Mouse (Mus musculus) T-helper 2 cell (primary cell): ENCODE data around the gene Krtap27-1.

ENCODE experiments used
- in situ Hi-C: fragments of 300-600 bp; cut with MboI, MseI; formaldehyde crosslinking; loops from one replicate; pipeline ENCODE4 v1.15.1; 2025; ENCODE audit warnings: high pct_unique_total_duplicates

The Krtap27-1 gene

GRCm38 (mm10) chr16:88671571-88671970 lies at the start of gene Krtap27-1:
TSS of gene Krtap27-1 (minus strand) at chr16:88671671.
- in situ Hi-C loops = no loop called here

DNA sequence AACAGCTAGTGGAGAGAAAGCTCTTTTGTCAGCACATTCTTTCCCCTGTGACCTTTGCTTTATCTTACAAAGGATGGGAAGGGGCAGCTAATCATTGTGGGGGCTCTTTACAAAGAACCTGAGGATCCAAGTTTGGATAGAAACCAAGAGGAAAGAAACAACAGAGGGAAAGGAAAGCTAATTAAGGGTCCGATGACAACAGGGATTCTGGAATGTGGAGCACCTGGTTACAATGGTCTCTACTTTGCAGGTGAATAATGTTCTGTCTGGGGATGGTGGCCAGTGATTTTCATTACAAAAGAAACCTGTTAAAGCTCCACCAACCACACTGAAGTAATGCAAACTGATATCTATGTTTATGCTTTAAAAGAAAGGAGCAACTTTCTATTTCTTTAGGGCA lies 48.6 kb upstream of the Krtap27-1 start:
- in situ Hi-C loops = no loop called here

- in situ Hi-C loops = no loop called here
These were observed 45.1 kb upstream of the Krtap27-1 start for GRCm38 (mm10) chr16:88716549-88716948.

GRCm38 (mm10) chr16:88711245-88711644 lies 39.8 kb upstream of the Krtap27-1 start:
- in situ Hi-C loops = no loop called here

DNA sequence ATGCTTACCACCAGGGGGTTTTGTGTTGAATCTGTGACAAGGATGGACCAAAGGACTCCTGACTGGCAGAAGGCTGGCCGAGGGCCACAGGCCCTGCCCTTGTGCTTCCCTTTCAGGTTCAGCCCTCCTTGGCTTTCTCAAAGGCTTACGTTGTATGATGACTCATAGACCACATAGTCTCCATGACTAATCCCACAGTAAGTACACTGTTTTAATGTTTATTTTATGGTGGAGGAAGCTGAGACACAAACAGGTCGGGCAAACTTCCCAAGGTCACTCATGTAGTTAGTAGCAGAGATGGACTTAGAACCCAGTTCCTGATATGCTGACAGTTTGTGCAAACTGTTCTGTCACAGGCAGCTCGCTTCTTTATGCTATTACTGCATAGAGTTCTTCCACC lies 39.3 kb upstream of the Krtap27-1 start:
- in situ Hi-C loops = no loop called here

DNA sequence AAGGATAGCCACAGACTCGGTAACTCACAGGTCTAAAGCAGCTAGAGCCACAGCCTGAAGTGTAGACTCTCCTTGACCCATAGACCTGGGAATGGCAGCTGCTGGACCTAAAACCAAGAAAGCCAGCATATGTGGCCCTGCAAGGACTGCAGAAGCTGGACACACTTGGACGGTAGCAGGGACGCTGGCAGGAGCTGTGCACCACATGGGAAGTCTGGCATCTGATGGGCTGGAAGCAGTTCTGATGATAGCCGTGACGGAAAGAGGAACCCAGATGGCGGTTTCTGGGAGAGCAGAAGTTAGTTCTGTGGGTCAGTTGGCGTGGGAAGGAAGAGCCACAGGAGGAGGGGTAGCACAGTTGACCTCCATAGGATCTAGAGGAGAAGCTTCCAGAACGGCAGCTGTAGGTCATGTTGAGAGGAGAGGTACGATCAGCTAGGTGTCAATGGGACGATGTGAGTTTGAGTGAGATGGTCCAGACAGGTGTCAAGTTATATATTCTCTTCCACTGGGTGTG lies 36.1 kb upstream of the Krtap27-1 start, which contains the start of gene 2310061N02Rik:
2310061N02Rik (minus strand) TSS at position 467 of the 517 bp plus-strand sequence.
- in situ Hi-C loops = no loop called here

DNA sequence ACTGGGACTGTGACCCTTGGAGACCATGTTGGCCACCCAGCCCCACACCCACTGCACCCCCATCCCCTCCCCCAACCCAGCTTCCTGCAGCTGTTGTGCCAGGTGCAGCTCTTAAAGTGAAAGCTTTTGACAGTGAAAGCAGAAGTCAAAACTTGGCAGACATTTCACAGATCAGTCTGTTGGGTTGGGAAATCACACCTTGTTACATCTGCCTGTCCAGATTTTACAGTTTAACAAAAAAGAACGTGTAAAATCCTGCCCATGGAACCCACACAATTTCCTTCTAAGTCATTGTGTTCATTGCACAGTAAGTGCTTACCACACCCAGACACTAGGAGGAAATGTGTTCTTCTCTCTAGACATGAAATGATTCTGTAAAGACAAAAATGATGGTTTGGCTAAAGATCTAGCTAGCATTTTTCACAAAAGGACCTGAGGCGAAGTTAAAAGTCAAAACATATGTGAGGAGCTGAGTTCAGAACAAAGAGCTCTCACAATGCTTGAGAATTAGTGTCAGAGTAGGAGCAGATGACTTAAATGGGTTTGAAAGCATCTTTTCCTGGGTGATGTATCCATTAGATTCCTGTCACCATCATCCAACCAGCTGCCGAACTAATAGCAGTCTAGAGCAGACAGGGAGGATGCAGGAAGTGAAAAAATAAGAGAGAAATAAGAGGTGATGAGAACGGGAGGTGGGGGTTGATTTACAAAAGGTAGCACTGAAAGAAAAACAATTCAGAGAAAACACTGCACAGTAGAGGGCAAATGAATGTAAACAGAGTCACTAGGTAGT lies 29.8 kb upstream of the Krtap27-1 start:
- in situ Hi-C loops = no loop called here

GRCm38 (mm10) chr16:88696256-88696655 lies 24.8 kb upstream of the Krtap27-1 start:
- in situ Hi-C loops = no loop called here

DNA sequence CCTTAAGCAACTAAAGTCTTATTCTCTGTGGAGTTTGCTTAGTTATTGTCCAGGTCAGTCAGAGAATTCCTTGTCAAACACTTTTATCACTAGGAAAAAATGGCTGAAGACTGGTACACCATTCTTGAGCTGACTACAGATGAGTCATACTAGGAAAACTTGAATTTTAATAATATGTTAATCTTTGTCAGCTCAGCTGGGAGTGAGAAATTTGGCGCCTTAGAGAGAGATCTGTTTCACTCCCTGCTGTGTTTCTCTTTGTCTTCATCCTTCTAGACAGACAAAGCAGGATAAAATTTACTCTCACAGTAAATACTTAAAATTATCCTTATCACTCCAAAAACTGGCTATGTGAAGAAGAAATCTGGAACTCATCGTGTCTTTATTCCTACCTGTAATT lies 9.8 kb upstream of the Krtap27-1 start:
- in situ Hi-C loops = no loop called here

- in situ Hi-C loops = no loop called here
These were observed 7.6 kb upstream of the Krtap27-1 start for GRCm38 (mm10) chr16:88679099-88679498.

DNA sequence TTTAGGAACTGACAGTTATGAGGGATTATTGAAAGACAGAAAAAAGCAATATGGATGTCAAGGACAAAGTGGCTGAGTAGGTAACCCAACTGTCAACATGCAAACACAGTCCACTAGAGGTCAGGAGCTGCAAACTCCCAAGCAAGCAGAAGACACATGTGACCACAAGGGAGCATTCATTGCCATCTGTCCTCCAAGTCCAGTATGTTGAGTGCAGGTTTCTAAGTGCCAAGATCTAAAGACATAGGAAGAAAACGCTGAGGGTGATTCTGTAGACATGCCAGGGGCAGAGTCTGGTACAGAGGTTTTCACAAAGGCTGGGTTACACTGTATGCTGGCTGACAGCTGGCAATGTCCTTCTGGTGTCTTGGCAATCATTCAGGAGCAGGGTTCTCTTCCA lies 14.0 kb downstream of the Krtap27-1 start:
- in situ Hi-C loops = no loop called here

DNA sequence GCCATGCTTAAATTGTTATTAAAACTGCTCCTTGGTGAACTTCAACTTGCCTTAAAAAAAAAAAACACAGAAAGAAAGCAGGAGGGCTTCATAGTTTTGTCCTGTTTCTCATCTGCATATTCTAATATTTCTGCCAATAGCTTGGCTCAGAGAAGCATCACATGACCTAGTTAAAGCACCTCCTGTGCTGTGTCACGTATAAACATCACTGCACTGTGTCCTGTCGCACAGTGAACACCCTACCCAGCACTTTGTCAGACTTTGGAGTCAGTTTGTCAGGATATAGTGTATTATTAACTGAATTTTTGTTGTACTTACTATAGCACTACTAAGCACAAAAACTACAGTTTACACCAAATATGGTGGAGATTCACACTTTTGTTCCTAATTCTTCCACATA lies 19.5 kb downstream of the Krtap27-1 start:
- in situ Hi-C loops = no loop called here

DNA sequence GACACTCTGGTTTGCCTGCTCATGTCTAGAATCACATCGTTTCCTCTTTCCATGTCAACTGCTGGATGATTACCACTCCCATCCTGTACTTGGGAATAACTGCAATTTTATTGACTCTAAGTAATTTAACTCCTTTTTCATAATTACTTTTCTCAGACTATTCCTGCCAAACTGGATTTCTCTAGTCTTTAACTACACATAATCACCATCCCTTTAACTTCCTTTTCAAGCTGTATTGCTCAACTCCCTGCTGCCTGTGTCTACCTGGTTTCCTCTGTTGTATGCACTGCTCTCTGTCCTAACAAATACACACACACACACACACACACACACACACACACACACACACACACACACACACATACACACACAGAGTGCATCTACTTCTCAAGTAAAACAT lies 20.4 kb downstream of the Krtap27-1 start:
- in situ Hi-C loops = no loop called here

DNA sequence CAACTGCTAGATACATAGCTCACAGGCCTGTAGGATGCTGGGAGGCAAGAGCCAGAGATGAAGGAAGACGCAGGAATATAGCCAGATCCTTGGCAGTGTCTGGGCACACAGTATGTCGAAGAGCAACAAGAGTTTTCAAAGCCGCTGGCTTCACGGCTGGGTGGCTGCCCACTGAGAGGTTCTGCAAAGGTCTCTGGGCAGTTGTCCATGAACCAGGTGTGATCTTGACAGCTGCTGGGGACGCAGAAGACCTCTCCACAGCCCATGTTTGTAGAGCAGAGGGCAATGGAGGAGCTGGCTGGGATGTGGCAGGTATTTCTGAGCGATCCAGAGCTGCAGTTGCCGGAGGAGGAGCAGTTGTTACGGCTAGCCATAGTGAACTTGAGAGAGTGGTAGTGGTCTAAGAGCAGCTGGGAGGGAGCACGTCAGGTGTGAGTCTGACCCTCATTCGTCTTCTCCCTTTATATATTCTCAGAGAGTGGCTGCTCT lies 24.1 kb downstream of the Krtap27-1 start, which contains the start of gene Krtap26-1:
Krtap26-1 (minus strand) TSS at position 439 of the 489 bp plus-strand sequence.
- in situ Hi-C loops = no loop called here

GRCm38 (mm10) chr16:88646366-88647111 lies 24.9 kb downstream of the Krtap27-1 start:
- in situ Hi-C loops = no loop called here

DNA sequence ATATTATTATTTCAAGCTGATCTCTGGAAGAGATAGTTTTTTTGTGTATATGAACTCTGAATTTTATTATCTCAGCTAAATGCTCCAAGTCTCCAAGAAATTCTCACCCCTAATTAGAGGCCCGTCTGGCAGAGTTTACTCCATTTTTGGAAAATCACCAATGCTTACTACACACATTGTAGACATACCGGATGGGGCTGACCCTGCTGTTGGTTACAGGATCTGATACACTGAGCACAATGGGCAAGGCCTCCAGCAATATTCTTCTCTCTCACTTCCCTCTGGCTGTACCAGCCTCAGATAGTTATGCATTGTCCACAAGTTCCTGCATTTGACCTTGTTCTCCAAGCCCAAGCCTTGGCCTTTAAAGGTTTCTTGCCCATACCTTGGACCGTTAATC lies 31.4 kb downstream of the Krtap27-1 start:
- in situ Hi-C loops = no loop called here

DNA sequence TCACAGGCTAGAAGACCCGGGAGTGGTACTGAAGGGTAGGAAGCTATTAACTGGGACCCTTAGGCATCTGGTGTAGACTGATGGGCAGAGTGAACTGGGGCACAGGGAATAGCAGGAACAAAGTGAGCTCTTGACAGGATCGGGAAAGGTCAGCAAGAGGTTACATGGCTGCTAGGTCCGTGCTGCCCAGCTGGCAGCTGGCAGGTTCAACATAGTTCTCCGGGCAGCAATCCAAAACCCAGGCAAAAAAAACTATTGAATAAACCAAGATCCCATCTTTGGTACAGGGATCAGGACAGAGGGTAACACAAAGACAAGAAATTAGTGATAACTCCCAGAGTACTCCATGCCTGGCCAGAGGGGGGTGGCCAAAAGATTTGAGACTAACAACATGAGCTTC lies 36.3 kb downstream of the Krtap27-1 start:
- in situ Hi-C loops = no loop called here

DNA sequence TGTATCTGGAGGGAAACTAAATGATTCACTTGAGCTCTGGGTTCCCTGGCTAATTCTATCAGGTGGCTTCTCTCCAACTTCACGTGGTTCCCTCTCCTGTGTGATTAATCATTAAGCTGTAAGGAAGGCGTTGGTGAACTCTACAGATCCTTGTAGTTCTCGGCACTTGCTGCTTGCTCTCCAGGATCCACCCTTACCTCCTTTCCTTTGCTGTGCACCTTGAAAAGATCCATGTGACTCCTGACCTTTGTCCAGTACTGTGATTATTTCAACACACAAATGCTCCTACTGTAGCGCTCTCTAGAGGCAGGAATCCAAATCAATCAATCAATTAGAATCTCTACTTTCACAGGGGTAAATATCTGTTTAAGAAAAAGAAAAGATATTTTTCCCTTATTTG lies 40.0 kb downstream of the Krtap27-1 start:
- in situ Hi-C loops = no loop called here

DNA sequence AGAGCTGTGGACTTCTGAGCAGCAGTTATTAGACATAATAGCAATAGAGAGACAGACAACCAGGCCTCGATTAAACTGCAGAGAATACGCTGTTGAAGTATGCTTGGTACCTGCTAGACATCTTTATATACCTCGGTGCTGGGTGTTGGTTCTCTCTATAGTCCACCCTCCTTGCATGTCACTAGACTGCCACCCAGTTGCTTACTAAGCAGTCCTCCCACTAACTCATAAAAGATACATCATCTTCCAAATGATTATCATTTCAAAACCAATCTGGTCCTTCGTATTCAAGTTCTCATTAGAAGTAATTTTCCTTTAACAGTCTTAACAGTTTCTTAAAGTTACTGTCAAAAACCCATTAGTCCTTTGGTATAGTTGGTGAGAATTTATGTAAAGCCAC lies 43.9 kb downstream of the Krtap27-1 start, which contains the start of gene 2310079G19Rik:
2310079G19Rik (minus strand) TSS at position 101 of the 400 bp plus-strand sequence.
- in situ Hi-C loops = no loop called here
